Comparison of ENCODE assay signal across 9 mouse cellular contexts in the genomic region with DNA sequence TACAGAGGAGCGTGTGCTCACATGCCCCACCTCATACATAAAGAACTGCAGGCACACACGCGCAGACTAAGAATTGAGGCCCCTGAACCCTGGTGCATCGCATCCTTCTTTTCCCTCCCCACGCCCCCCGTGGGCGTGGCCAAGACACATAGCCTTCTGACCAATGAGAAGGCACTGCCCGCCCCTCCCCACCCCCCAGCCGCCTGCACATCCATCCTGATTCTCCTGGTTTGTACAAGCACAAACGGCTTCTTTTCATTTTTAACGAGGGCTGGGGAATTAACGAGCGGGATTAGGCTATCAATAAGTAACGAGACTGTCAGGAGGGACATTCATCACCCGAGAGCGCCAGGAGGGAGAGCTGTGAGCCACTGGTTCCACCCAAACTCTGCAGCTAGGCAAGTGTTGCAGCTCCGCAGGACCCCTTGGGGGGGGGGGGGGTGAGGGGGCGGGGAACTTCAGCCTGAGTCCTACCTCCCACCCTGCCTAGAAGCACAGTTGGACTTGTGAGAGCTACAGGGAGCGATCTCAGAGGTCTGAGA. TPM values are rescaled to one million over a fixed set of nuclear protein-coding genes. Genes with fewer than 3 reads are reported as not detected.
DNase-seq lines count a peak whose midpoint lies in the region; ATAC-seq and TF ChIP-seq lines count a peak whose summit lies in the region.
"Had no signal": no experiment of that assay in that cellular context is flagged by ENCODE, and none has a peak within 500 bp of the region (broad histone marks: within the 10 kb centered on the region; RNA-seq: fewer than 3 reads in every experiment).

No protein-coding gene starts in this region.

- peak overlapping the region; percentile 4 for H3K4me3 ChIP-seq in hindbrain, embryonic 11.5 days (ENCODE audit: low read depth, low read length)
- peak overlapping the region; percentile 25 for H3K4me3 ChIP-seq in limb, embryonic 14.5 days (replicated peaks; ENCODE audit: low read length)
- H3K4me3 ChIP-seq: liver, embryonic 13.5 days had no signal

- H3K36me3 ChIP-seq in hindbrain, embryonic 11.5 days (ENCODE audit: control insufficient read depth, insufficient read depth, low read length): no peaks in the 10 kb centered on the region
- H3K36me3 ChIP-seq in limb, embryonic 14.5 days (ENCODE audit: control insufficient read depth, insufficient read depth, low read length): no peaks in the 10 kb centered on the region
- H3K36me3 ChIP-seq: liver, embryonic 13.5 days had no signal

- no peaks in the 10 kb centered on the region for H3K27me3 ChIP-seq in hindbrain, embryonic 11.5 days (ENCODE audit: control insufficient read depth, insufficient read depth, low read length)
- H3K27me3 ChIP-seq in limb, embryonic 14.5 days (ENCODE audit: control insufficient read depth, insufficient read depth, low read length): no peaks in the 10 kb centered on the region

- ATAC-seq in hindbrain, embryonic 11.5 days (ENCODE audit: low FRiP score): peak; percentile 90
- peak; percentile 92 for ATAC-seq in limb, embryonic 14.5 days (ENCODE audit: low FRiP score, low read depth)
- ATAC-seq in monocyte, adult 5-6 weeks (replicated peaks; ENCODE audit: insufficient number of reproducible peaks, low FRiP score, low TSS enrichment, poor library complexity, severe bottlenecking): no peak

- 0 out of 2 replicates have a peak overlapping the region, but pooled peaks have one; percentile 1 for H3K9ac ChIP-seq in hindbrain, embryonic 11.5 days (ENCODE audit: low read depth, low read length)
- H3K9ac ChIP-seq in limb, embryonic 14.5 days (ENCODE audit: low read depth, low read length, severe bottlenecking): no peak overlapping the region
- H3K9ac ChIP-seq: liver, embryonic 13.5 days had no signal

- peak overlapping the region; percentile 27; the same call in 1 of the 2 replicates for H3K27ac ChIP-seq in hindbrain, embryonic 11.5 days (ENCODE audit: low read depth, low read length)
- H3K27ac ChIP-seq in limb, embryonic 14.5 days (replicated peaks; ENCODE audit: low read depth, low read length): no peak overlapping the region
- H3K27ac ChIP-seq: liver, embryonic 13.5 days had no signal

- peak overlapping the region; percentile 32 for H3K4me2 ChIP-seq in hindbrain, embryonic 11.5 days (replicated peaks; ENCODE audit: low read depth, low read length)
- peak overlapping the region; percentile 50 for H3K4me2 ChIP-seq in limb, embryonic 14.5 days (replicated peaks; ENCODE audit: low read depth, low read length, severe bottlenecking)
- H3K4me2 ChIP-seq: liver, embryonic 13.5 days had no signal

- H3K4me1 ChIP-seq in hindbrain, embryonic 11.5 days (replicated peaks; ENCODE audit: control insufficient read depth, insufficient read depth, low read length): peaks cover 4% of the 10 kb centered on the region; the same call in 1 of the 2 replicates
- peaks cover 3% of the 10 kb centered on the region; the same call in 1 of the 2 replicates for H3K4me1 ChIP-seq in limb, embryonic 14.5 days (ENCODE audit: control insufficient read depth, insufficient read depth, low read length)
- H3K4me1 ChIP-seq: liver, embryonic 13.5 days had no signal

- H3K9me3 ChIP-seq in hindbrain, embryonic 11.5 days (ENCODE audit: control insufficient read depth, low read length): no peaks in the 10 kb centered on the region
- no peaks in the 10 kb centered on the region for H3K9me3 ChIP-seq in limb, embryonic 14.5 days (ENCODE audit: control insufficient read depth, low read length)
- H3K9me3 ChIP-seq: liver, embryonic 13.5 days had no signal

- 1% methylated on average over 18 of the region's 19 CpGs for WGBS in hindbrain, embryonic 11.5 days
- 2% methylated on average over 16 of the region's 19 CpGs for WGBS in limb, embryonic 14.5 days

- DNase-seq in ES-CJ7 (ENCODE audit: low read depth, low spot score) (peak; percentile 81), R1 (ENCODE audit: low read depth, low spot score) (peak; percentile 88)
- DNase-seq in hindbrain, embryonic 11.5 days (ENCODE audit: low spot score): peak; percentile 95
- DNase-seq in limb, embryonic 14.5 days (ENCODE audit: low spot score): peak; percentile 80
- no peak for DNase-seq in adrenal gland, adult 18-20 months (ENCODE audit: low spot score in 2 of 2)
- no peak for DNase-seq in lung, postnatal 36 days
- no peak for DNase-seq in layer of hippocampus, adult 9-10 months (ENCODE audit: low spot score)
- DNase-seq: liver, embryonic 13.5 days had no signal

- no peak for TF ChIP-seq POLR2A in limb, embryonic 14.5 days (IDR thresholded peaks at IDR 0.05; ENCODE audit: borderline replicate concordance, extremely low read depth, insufficient read depth, insufficient read length)

RNA-seq across cellular contexts. Expression of a gene that starts 24.9 kb away (rescaled TPM):
- polyA plus RNA-seq in hindbrain, embryonic 11.5 days (2014; fragmentation: Nextera tagmentation; extraction: Ambion mirVana): 2.1 and 2.4 TPM in 2 replicates
- 5.0 and 5.5 TPM in 2 replicates for polyA plus RNA-seq in limb, embryonic 14.5 days (2012; rRNA removed)
- polyA plus RNA-seq in limb, embryonic 14.5 days (2014; fragmentation: Nextera tagmentation; extraction: Ambion mirVana): 2.0 and 2.2 TPM in 2 replicates
- not detected in 3 replicates for total RNA-seq in monocyte, adult 5-6 weeks (2017)
- total RNA-seq in adrenal gland, adult 18-20 months (2021): 10 to 100 TPM; 32.1 to 33.0 TPM

RNA-seq across cellular contexts. Expression of a gene that starts 43.5 kb away (rescaled TPM):
- 0.59 and 0.69 TPM in 2 replicates for polyA plus RNA-seq in hindbrain, embryonic 11.5 days (2014; fragmentation: Nextera tagmentation; extraction: Ambion mirVana)
- polyA plus RNA-seq in limb, embryonic 14.5 days (2012; rRNA removed): 0.88 and 1.2 TPM in 2 replicates
- polyA plus RNA-seq in limb, embryonic 14.5 days (2014; fragmentation: Nextera tagmentation; extraction: Ambion mirVana): 0.43 and 0.84 TPM in 2 replicates
- 0.21 to 0.29 TPM in 2 of 3 replicates, not detected in the other for total RNA-seq in monocyte, adult 5-6 weeks (2017)
- 1 to 10 TPM; 4.1 to 5.9 TPM for total RNA-seq in adrenal gland, adult 18-20 months (2021)

Comparison
In these comparisons a context has a peak if more than half of its experiments do, and no peak if none do; other contexts are left out.
1. DNase-seq: peak in ES-CJ7 (single experiment), R1 (single experiment), hindbrain, embryonic 11.5 days (single experiment) and limb, embryonic 14.5 days (single experiment); none in adrenal gland, adult 18-20 months (0 of 2), lung, postnatal 36 days (single experiment) and layer of hippocampus, adult 9-10 months (single experiment).
2. RNA of a gene that starts 24.9 kb away (total RNA-seq): 32.1 to 33.0 TPM in adrenal gland, adult 18-20 months; not detected in monocyte, adult 5-6 weeks; every median in the first group is over 10 times any median in the second.